Mouse (Mus musculus) lung, embryonic 16.5 days (tissue): ENCODE data around the gene Stxbp5l. TPM values are rescaled to one million over a fixed set of nuclear protein-coding genes. Genes with fewer than 3 reads are reported as not detected.

Source experiments
- ATAC-seq: fragments of 200-750 bp; cut with Nextera tagmentation; 2 replicates; pipeline ENCODE4 v1.8.0; 2017; ENCODE audit warnings: low read depth, mild to moderate bottlenecking, moderate library complexity
- H3K27ac ChIP-seq: fragments of 300-500 bp; sonication (generic); 2 replicates; pipeline ENCODE4 v1.5.1; 2014; ENCODE audit warnings: mild to moderate bottlenecking, control low read depth, low read length
- H3K27me3 ChIP-seq: fragments of 300-500 bp; sonication (generic); 2 replicates; pipeline ENCODE4 v1.6.1; 2014; ENCODE audit warnings: low read depth, low read length, mixed read lengths; ENCODE audit not compliant: control insufficient read depth, insufficient read depth
- H3K36me3 ChIP-seq: fragments of 300-500 bp; sonication (generic); 2 replicates; pipeline ENCODE4 v1.6.1; 2014; ENCODE audit warnings: low read length; ENCODE audit not compliant: control insufficient read depth, insufficient read depth
- H3K4me1 ChIP-seq: fragments of 300-500 bp; sonication (generic); replicated peaks from 2 replicates; pipeline ENCODE4 v1.6.1; 2014; ENCODE audit warnings: low read length, mixed read lengths; ENCODE audit not compliant: control insufficient read depth, insufficient read depth
- H3K4me2 ChIP-seq: fragments of 300-500 bp; sonication (generic); 2 replicates; pipeline ENCODE4 v1.6.1; 2014; ENCODE audit warnings: low read depth, low read length, control low read depth
- H3K4me3 ChIP-seq: fragments of 300-500 bp; sonication (generic); 2 replicates; pipeline ENCODE4 v1.5.1; 2014; ENCODE audit warnings: mild to moderate bottlenecking, low read length, control low read depth
- H3K9ac ChIP-seq: fragments of 300-500 bp; sonication (generic); 2 replicates; pipeline ENCODE4 v1.6.1; 2014; ENCODE audit warnings: low read length, control low read depth
- H3K9me3 ChIP-seq: fragments of 300-500 bp; sonication (generic); 2 replicates; pipeline ENCODE4 v1.6.1; 2016; ENCODE audit warnings: low read length; ENCODE audit not compliant: control insufficient read depth
- WGBS: fragments of 180-500 bp; shearing (Covaris S2); extraction: QIAGEN DNeasy Blood & Tissue Kit; methylation state at CpG from one replicate; pipeline ENCODE4 v1.1.7; 2014; 5-methylcytosine and 5-hydroxymethylcytosine counted together
- polyA plus RNA-seq: library from polyadenylated mRNA; unstranded; fragments of >200 nt; fragmentation: Nextera tagmentation; extraction: Ambion mirVana; gene quantifications from 2 replicates; pipeline ENCODE4 v1.2.1, GENCODE M21; 2015

The Stxbp5l gene
- polyA plus RNA-seq, result 0.15 and 0.16 TPM in 2 replicates

DNA sequence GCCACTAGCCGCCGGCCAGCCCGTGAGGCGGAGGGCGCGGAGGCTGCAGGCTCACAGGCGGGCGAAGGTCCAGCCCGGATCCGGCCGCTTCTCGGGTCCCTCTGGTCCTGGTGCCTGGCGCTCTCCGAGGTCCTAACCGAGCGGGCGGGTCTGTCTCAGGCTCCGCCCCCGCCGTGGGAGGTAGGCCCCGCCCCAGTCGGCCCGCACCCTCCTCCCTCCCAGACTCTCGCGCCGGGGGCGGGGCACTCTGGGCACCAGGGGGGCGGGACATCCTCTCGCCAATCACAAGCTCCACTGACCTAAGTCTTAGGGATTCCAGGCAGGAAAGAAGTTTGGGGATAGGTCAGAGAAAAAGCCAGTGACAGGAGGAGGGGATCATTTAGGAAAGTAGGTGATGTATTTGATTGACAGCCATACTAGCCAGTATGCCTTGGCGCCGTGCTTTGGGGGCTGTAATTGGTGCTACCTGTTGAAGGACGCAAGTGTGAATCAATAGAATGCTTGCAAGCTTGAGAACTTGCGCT is at the start of gene Stxbp5l:
TSS of gene Stxbp5l (minus strand) at position 142 of the 524 bp plus-strand sequence.
- peaks cover 7% of the 10 kb centered on the region for H3K4me1 ChIP-seq
- peak within 1 kb of the TSS; percentile 28; the same call in 1 of the 2 replicates for H3K9ac ChIP-seq
- whole genome bisulfite sequencing, result under 1% methylated on average over 25 of the region's 33 CpGs
- H3K27me3 ChIP-seq, result peaks cover 7% of the 10 kb centered on the region; the same call in 1 of the 2 replicates
- no peak within 1 kb of the TSS for H3K27ac ChIP-seq
- no peaks in the 10 kb centered on the region for H3K36me3 ChIP-seq
- peak within 1 kb of the TSS; percentile 50 for H3K4me3 ChIP-seq
- peak; percentile 98 for ATAC-seq
- no peaks in the 10 kb centered on the region for H3K9me3 ChIP-seq
- peak within 1 kb of the TSS; percentile 97 for H3K4me2 ChIP-seq

DNA sequence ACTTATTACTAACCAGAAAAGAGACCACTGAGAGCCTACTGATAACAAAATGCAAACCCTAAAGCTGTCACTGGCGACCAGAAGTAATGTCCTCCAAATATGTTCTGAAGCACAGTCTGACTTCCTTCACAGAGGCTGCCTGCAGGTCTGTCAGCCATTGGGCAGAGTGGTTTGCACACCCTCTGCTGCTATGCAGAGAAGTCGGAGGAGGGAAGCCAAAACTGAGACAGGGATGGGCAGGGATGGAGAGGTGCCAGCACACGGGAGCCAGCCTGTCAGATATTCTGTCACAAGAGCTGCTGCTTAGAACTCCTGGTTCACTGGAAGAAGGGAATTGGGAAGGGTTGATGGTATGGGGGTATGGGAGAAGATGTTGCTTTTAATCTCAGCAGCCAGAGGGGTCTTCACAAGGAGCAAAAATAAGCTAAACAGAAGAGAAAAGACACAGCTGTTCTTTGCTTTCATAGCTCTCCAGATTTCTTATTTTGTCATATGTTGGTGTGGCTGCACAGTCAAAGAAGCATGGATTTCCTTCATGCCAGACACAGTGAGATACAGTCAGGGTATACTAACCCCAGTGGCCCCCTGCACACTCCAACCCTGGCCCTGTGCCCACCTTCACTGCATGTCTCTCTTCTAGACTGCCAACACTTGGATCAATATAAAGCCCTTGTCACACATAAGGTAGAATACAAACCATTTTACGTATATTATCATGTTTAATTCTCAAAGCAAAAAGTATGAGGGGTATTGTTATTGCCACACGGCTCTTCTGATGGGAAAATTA is 48.8 kb upstream of the Stxbp5l start:
- 33% methylated on average over 5 of the region's 5 CpGs for WGBS
- Histone ChIP-seq H3K9me3 (no peaks in the 10 kb centered on the region), H3K4me2 (no peak overlapping the region), H3K4me3 (no peak overlapping the region), H3K9ac (no peak overlapping the region), H3K27ac (no peak overlapping the region), H3K4me1 (no peaks in the 10 kb centered on the region), H3K36me3 (no peaks in the 10 kb centered on the region), H3K27me3 (no peaks in the 10 kb centered on the region)
- peak; percentile 31; the same call in 1 of the 2 replicates for ATAC-seq

DNA sequence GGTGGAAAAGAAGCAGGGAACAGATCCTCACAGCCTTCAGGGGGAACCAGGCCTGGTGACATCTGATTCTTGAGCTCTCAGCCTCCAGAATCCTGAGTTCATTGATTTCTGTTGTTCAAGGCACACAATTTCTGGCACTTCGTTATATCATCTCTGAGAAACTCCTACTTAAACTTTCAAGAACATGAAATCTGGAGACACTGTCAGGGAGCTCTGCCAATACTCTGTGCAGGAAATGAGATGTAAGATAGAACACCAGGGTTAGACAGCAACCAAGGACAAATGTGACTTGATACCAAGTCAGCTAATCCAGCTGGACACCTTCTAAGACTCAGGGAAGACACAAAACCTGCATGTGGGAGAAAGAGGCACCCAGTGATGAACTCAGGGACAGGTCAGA is 40.7 kb upstream of the Stxbp5l start:
- H3K4me2 ChIP-seq, result no peak overlapping the region
- no peak for ATAC-seq
- H3K9ac ChIP-seq, result no peak overlapping the region
- H3K27me3 ChIP-seq, result no peaks in the 10 kb centered on the region
- no peaks in the 10 kb centered on the region for H3K36me3 ChIP-seq
- no peak overlapping the region for H3K4me3 ChIP-seq
- WGBS, result 38% methylated on average over 1 of the region's 1 CpGs
- no peak overlapping the region for H3K27ac ChIP-seq
- no peaks in the 10 kb centered on the region for H3K4me1 ChIP-seq
- no peaks in the 10 kb centered on the region for H3K9me3 ChIP-seq

DNA sequence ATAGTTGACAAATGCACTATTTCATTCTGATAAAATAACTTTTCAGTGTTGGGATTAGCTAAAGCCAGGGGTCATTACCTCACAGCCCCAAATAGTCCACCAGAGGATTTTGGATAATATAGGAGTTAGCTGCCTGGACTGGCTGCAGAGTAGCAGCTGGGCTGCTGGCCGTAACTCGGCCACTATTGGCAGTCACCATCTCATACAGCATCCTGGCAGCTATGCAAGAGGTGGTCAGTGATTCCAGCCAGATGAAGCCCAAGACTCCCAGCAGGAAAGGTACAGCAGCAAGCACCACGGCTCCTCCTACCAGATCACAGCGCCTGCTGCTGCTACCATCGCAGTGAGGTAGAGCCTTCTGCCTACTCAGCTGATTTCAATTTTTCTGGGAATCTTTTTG is 38.1 kb upstream of the Stxbp5l start:
- Histone ChIP-seq H3K9me3 (no peaks in the 10 kb centered on the region), H3K27me3 (no peaks in the 10 kb centered on the region), H3K4me3 (no peak overlapping the region), H3K4me2 (no peak overlapping the region), H3K36me3 (no peaks in the 10 kb centered on the region), H3K27ac (no peak overlapping the region), H3K9ac (no peak overlapping the region), H3K4me1 (no peaks in the 10 kb centered on the region)
- ATAC-seq, result no peak
- 72% methylated on average over 5 of the region's 5 CpGs for WGBS

DNA sequence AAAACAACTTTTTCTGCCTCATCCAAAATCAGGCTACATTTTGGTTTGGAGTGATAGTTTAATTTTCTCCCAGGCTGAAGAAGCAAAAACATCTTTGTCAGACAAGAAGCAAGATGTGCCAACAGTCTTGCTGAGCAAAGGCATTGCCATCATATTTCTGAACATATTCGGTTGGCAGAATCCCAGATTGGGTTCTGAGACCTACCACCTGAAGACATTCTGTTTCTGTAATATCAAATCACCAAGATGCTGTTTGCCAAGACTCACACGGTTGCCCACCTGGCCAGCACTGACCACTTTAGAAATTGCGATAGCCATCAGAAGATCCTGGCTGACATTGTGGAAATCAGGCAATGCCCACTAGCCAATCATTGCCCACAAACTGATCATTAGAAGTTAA is 37.1 kb upstream of the Stxbp5l start:
- no peak overlapping the region for H3K27ac ChIP-seq
- no peaks in the 10 kb centered on the region for H3K27me3 ChIP-seq
- H3K9me3 ChIP-seq, result no peaks in the 10 kb centered on the region
- no peaks in the 10 kb centered on the region for H3K36me3 ChIP-seq
- ATAC-seq, result no peak
- H3K4me1 ChIP-seq, result no peaks in the 10 kb centered on the region
- 81% methylated on average over 3 of the region's 3 CpGs for WGBS
- no peak overlapping the region for H3K9ac ChIP-seq
- no peak overlapping the region for H3K4me2 ChIP-seq
- H3K4me3 ChIP-seq, result no peak overlapping the region

DNA sequence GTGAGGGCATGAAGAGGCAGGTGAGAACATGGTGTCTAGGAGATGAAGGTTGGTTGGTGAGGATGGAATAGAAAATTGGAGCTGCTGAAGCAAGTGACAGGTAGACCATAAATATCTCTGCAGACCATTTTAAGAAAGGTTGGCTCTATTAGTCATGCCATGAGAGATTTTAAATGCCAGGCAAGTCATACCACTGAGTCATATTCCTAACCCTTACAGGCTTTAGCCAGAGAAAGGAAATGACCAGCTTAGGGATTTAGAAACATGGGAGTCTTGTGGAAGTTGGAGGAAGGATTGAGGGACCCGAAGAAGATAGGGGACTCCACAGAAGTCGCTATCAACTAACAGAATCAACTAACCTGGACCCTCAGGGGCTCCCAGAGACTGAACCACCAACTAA is 35.8 kb upstream of the Stxbp5l start:
- no peaks in the 10 kb centered on the region for H3K9me3 ChIP-seq
- no peak overlapping the region for H3K4me2 ChIP-seq
- no peaks in the 10 kb centered on the region for H3K4me1 ChIP-seq
- no peaks in the 10 kb centered on the region for H3K27me3 ChIP-seq
- no peak overlapping the region for H3K4me3 ChIP-seq
- no peak overlapping the region for H3K9ac ChIP-seq
- H3K27ac ChIP-seq, result no peak overlapping the region
- no peak for ATAC-seq
- 87% methylated on average over 2 of the region's 2 CpGs for WGBS
- no peaks in the 10 kb centered on the region for H3K36me3 ChIP-seq

DNA sequence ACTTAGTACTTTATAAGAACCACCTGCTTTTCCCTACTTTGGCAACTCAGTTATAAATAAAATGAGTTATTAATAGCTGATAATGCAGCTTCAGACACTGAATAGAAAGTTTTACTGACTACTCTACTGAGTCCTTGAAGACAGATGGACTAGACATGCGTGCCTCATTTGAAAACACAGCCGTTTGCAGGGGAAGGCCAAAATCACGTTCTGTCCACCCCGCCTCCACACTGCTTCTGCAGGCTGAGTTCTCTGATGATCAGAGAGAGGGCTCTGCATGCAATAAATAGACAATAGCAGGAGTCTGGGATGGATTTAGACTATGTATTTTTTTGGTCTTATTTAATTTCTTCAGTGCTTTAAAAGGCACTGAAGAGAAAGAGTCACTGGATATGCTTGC is 20.8 kb upstream of the Stxbp5l start:
- Histone ChIP-seq H3K36me3 (no peaks in the 10 kb centered on the region), H3K27ac (no peak overlapping the region), H3K4me2 (no peak overlapping the region), H3K9me3 (no peaks in the 10 kb centered on the region), H3K27me3 (no peaks in the 10 kb centered on the region), H3K4me3 (no peak overlapping the region), H3K9ac (no peak overlapping the region), H3K4me1 (no peaks in the 10 kb centered on the region)
- WGBS, result 68% methylated on average over 4 of the region's 4 CpGs
- no peak for ATAC-seq

DNA sequence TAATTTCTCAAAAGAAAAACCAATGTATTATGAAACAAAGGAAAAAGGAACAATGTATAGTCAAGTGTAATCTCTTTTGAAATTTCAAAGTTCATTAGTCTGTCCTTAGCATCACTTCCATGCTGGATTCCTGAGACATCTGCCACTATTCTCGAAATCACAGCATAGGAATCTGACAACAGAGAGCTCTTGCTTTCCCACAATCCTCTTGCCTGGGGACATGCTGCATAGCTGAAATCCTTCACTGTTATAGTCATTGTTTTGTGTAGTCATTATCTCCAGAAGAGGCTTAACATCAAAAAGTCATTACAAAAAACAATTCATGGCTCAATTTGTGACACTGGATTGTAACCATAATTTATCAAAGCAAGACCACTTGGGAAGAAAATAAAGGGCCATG is 20.2 kb upstream of the Stxbp5l start:
- no peak for ATAC-seq
- no peak overlapping the region for H3K4me2 ChIP-seq

DNA sequence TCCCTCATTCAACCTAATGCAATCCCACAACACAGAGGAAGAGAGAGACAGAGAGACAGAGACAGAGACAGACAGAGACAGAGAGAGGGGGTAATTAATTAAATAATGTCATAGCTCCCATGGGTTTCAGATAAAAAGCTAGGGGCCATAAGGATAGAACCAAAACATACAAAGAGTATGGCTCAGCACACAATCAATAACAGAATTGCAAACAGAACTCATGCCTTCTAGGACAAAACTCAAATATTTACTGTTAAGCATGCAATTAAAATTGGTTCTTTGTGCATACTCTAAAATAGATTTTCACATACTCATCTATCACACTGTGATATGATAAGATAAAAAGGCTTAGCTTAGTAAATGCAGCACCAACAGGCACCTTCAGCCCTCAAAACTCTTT is 5.2 kb upstream of the Stxbp5l start:
- Histone ChIP-seq H3K9me3 (no peaks in the 10 kb centered on the region), H3K27me3 (no peaks in the 10 kb centered on the region)
- no peak for ATAC-seq

More for the DNA sequence above, 20.2 kb upstream of the Stxbp5l start:
- no peak overlapping the region for H3K9ac ChIP-seq
- H3K4me1 ChIP-seq, result no peaks in the 10 kb centered on the region
- no peaks in the 10 kb centered on the region for H3K27me3 ChIP-seq
- WGBS, result 45% methylated on average over 1 of the region's 1 CpGs
- no peak overlapping the region for H3K27ac ChIP-seq
- H3K9me3 ChIP-seq, result no peaks in the 10 kb centered on the region
- no peak overlapping the region for H3K4me3 ChIP-seq
- H3K36me3 ChIP-seq, result no peaks in the 10 kb centered on the region

More for the DNA sequence above, 5.2 kb upstream of the Stxbp5l start:
- no peaks in the 10 kb centered on the region for H3K36me3 ChIP-seq
- H3K9ac ChIP-seq, result no peak overlapping the region
- H3K4me3 ChIP-seq, result no peak overlapping the region
- no peak overlapping the region for H3K4me2 ChIP-seq
- H3K27ac ChIP-seq, result no peak overlapping the region
- no peaks in the 10 kb centered on the region for H3K4me1 ChIP-seq
